Mouse (Mus musculus): Measurements from ENCODE around the gene Kirrel. TPM values are rescaled to one million over a fixed set of nuclear protein-coding genes. Genes with fewer than 3 reads are reported as not detected.
A peak's percentile ranks its signal among the peaks of the same experiment; 100 is the strongest.

The Kirrel gene
- polyA plus RNA-seq, 1 experiment from 2014 or later, result 11.7 TPM

DNA sequence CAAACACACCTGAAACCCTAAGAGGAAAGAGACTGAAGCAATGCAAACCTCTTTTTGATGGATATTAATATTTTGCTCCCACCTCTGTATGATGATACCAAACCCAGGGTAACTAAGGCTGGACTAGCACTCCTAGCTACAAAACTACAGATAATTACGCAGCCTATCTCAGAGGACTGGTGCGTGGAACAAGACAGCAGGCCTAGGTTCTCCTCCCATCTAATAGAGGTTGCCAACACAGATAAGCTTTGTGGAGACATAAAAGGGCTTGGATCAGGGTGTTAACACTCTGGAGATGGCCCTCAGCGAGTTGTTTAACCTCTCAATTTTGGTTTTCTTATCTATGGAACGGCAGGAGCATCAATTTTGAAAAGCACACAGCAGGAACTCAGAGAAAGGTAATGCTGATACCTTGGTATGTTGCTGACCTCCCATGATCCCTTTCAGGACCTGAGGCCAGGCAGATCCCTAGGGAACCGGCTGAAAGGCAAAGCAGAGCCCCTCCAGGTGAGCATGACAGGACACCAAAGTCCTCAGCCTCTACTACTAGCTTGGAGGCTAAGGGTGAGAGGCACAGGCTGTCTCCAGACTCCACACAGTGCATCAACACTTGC is 5.0 kb downstream of the Kirrel start:
- WGBS, result 61% methylated on average over 5 of the region's 5 CpGs
- H3K36me3 ChIP-seq (ENCODE audit: insufficient read depth, low read length), result no peaks in the 10 kb centered on the region
- ATAC-seq (replicated peaks; ENCODE audit: low FRiP score, low read depth) (no peak), DNase-seq (ENCODE audit: low spot score) (no peak)
- H3K4me2 ChIP-seq (ENCODE audit: low read length), result no peak overlapping the region
- H3K4me1 ChIP-seq (replicated peaks; ENCODE audit: insufficient read depth, low read length), result peaks cover 33% of the 10 kb centered on the region
- no peak overlapping the region for H3K4me3 ChIP-seq (replicated peaks; ENCODE audit: low read depth, low read length)
- no peaks in the 10 kb centered on the region for H3K9me3 ChIP-seq (replicated peaks; ENCODE audit: low read length)
- H3K27ac ChIP-seq, result no peak overlapping the region
- H3K27me3 ChIP-seq (ENCODE audit: insufficient read depth, low read length), result no peaks in the 10 kb centered on the region
- no peak for TF ChIP-seq CTCF (IDR thresholded peaks at IDR 0.05; ENCODE audit: low read depth)
- no peak overlapping the region for H3K9ac ChIP-seq (ENCODE audit: low read depth, low read length)

DNA sequence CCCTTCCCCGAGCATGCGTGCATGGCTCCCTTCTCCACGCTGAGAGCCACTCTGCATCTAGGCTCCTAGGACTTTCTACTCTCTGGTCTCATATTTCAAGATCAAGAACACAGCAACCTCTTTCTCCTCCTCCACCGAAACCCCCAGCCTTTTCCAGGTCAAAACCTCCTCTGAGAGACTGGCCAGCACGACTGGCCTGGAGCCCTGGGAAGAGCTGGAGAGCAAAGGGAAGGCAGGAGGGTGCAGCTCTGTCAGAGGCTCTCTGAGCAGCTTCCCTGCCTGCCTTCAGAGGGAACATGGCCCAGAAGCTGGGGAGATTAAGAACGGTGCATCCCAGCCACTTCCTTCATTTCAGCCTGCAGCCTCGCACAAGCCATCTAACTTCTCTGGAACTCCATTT is 5.8 kb downstream of the Kirrel start:
- Histone ChIP-seq H3K27ac (no peak overlapping the region), H3K9ac (ENCODE audit: low read depth, low read length) (no peak overlapping the region), H3K4me3 (replicated peaks; ENCODE audit: low read depth, low read length) (no peak overlapping the region), H3K36me3 (ENCODE audit: insufficient read depth, low read length) (no peaks in the 10 kb centered on the region), H3K4me1 (replicated peaks; ENCODE audit: insufficient read depth, low read length) (peaks cover 38% of the 10 kb centered on the region), H3K9me3 (replicated peaks; ENCODE audit: low read length) (no peaks in the 10 kb centered on the region), H3K4me2 (ENCODE audit: low read length) (no peak overlapping the region), H3K27me3 (ENCODE audit: insufficient read depth, low read length) (no peaks in the 10 kb centered on the region)
- DNase-seq (ENCODE audit: low spot score), result no peak
- TF ChIP-seq CTCF (IDR thresholded peaks at IDR 0.05; ENCODE audit: low read depth), result no peak
- WGBS, result 26% methylated on average over 7 of the region's 7 CpGs
- ATAC-seq (replicated peaks; ENCODE audit: low FRiP score, low read depth), result no peak

DNA sequence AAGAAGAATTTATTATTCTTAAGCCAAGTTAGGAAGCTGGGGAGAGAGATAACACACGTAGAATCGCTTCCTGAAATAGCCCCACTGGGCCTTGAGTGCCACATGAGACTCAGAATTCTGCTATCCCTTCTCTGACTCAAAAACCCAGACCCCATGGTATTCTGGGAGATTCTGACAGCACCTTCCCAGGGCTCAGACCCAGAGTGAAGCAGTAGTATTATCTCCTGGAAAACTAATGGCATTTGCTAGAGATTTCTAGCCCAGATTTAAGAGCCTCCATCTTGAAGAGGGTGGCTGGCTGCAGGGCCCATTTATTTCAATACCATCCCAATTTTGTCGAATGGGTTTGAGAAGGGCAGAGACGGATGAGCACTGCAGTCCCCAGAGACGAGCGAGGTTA is 6.9 kb downstream of the Kirrel start:
- H3K36me3 ChIP-seq (ENCODE audit: insufficient read depth, low read length), result no peaks in the 10 kb centered on the region

DNA sequence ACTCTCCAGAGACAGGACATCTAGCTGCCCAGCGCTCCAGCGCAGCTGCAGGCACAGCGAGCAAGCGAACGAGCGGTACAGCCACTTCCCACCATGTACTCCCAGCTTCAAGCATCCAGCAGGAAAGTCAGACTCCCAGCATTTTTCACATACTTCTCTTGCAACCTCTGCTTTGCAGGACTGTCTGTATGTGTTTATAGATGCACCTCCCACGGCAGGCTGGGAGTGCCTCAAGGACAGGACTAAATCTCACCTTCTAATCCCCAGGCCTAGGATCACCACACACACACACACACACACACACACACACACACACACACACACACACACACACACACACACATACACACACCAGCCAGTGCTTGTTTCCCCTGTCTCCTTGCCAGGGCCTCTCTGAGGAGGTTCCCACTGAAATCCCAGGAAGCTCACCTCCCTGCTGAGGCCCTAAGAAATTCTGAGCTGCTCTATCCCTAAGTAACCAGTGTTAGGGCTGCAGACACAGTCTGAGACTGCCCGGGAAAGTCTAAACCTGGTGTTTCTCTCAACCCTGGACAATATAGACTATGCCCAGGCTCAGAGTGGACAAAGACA is 9.2 kb downstream of the Kirrel start:
- DNase-seq (ENCODE audit: low spot score) (peak; percentile 82), ATAC-seq (replicated peaks; ENCODE audit: low FRiP score, low read depth) (peak; percentile 65)
- Histone ChIP-seq H3K4me1 (replicated peaks; ENCODE audit: insufficient read depth, low read length) (peaks cover 41% of the 10 kb centered on the region), H3K27ac (peak overlapping the region; percentile 84), H3K36me3 (ENCODE audit: insufficient read depth, low read length) (no peaks in the 10 kb centered on the region), H3K4me3 (replicated peaks; ENCODE audit: low read depth, low read length) (no peak overlapping the region), H3K27me3 (ENCODE audit: insufficient read depth, low read length) (no peaks in the 10 kb centered on the region), H3K9ac (ENCODE audit: low read depth, low read length) (no peak overlapping the region), H3K9me3 (replicated peaks; ENCODE audit: low read length) (no peaks in the 10 kb centered on the region), H3K4me2 (ENCODE audit: low read length) (peak overlapping the region; percentile 23)
- TF ChIP-seq CTCF (IDR thresholded peaks at IDR 0.05; ENCODE audit: low read depth), result no peak
- WGBS, result 19% methylated on average over 8 of the region's 8 CpGs

More for the DNA sequence above, 6.9 kb downstream of the Kirrel start:
- 67% methylated on average over 6 of the region's 6 CpGs for WGBS
- no peak for DNase-seq (ENCODE audit: low spot score)
- no peak for ATAC-seq (replicated peaks; ENCODE audit: low FRiP score, low read depth)
- Histone ChIP-seq H3K9me3 (replicated peaks; ENCODE audit: low read length) (no peaks in the 10 kb centered on the region), H3K27ac (no peak overlapping the region), H3K4me3 (replicated peaks; ENCODE audit: low read depth, low read length) (no peak overlapping the region), H3K4me2 (ENCODE audit: low read length) (no peak overlapping the region), H3K27me3 (ENCODE audit: insufficient read depth, low read length) (no peaks in the 10 kb centered on the region), H3K9ac (ENCODE audit: low read depth, low read length) (no peak overlapping the region), H3K4me1 (replicated peaks; ENCODE audit: insufficient read depth, low read length) (peaks cover 39% of the 10 kb centered on the region)
- TF ChIP-seq CTCF (IDR thresholded peaks at IDR 0.05; ENCODE audit: low read depth), result no peak

DNA sequence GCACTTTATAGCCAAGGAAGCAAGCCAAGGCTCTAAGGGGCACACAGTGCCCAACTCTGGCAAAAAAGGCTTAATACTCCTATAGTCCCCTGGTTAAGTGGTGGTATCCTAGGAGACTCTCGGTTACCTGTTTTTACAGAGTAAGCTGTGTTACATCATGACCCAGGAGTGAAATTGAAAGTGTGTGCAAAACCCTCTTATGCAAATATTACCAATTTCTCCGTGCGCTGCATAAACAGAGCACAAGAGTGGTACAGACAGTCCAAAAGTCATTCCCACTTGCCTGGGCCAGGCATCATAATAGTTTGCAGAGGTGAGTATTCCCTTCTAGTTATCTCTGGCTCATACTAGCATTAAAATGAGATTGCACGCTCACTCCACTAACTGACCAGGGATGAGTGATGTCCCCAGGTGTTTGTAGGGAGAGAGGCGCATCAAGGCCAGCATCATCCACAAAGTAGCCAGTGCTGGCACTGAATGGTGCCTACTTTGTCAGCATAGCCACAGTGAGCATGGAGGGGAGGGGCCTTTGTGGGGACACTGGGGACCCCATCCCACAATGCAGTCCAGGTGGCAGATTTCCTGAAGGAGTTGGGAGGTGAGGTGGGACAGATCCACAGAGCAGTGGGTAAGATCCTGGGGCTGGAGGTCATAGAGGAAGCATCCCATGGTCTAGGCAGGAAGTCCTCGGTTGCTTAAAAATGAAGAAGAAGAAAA is 10.3 kb downstream of the Kirrel start:
- H3K4me3 ChIP-seq (replicated peaks; ENCODE audit: low read depth, low read length), result no peak overlapping the region
- H3K4me1 ChIP-seq (replicated peaks; ENCODE audit: insufficient read depth, low read length), result peaks cover 45% of the 10 kb centered on the region
- H3K9me3 ChIP-seq (replicated peaks; ENCODE audit: low read length), result no peaks in the 10 kb centered on the region
- 0 out of 2 replicates have a peak overlapping the region, but pooled peaks have one; percentile 84 for H3K27ac ChIP-seq
- ATAC-seq (replicated peaks; ENCODE audit: low FRiP score, low read depth) (no peak), DNase-seq (ENCODE audit: low spot score) (no peak)
- H3K4me2 ChIP-seq (ENCODE audit: low read length), result no peak overlapping the region
- TF ChIP-seq CTCF (IDR thresholded peaks at IDR 0.05; ENCODE audit: low read depth), result no peak
- H3K36me3 ChIP-seq (ENCODE audit: insufficient read depth, low read length), result no peaks in the 10 kb centered on the region
- no peaks in the 10 kb centered on the region for H3K27me3 ChIP-seq (ENCODE audit: insufficient read depth, low read length)
- no peak overlapping the region for H3K9ac ChIP-seq (ENCODE audit: low read depth, low read length)
- 87% methylated on average over 6 of the region's 6 CpGs for WGBS

DNA sequence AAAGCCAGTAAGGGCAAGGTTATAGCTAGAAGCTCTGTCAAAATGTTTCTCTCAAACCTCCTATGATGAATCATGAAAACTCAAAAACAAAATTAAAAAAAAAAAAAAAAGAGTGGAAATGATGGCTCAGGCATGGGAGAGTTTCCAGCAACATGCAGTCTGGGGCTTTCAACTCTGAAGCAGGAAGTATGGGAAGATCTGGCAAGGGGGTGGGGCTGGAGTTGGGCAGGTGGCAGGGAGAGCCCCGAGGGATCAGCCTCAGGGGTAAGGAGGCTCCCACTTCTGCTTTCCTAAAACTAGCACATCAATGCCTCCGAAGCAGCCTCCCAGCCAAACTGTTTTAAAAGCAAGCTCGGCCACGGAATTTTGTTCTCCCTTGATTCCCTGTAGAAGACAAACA is 11.4 kb downstream of the Kirrel start:
- no peak for DNase-seq (ENCODE audit: low spot score)
- ATAC-seq (replicated peaks; ENCODE audit: low FRiP score, low read depth), result no peak
- Histone ChIP-seq H3K36me3 (ENCODE audit: insufficient read depth, low read length) (no peaks in the 10 kb centered on the region), H3K4me2 (ENCODE audit: low read length) (no peak overlapping the region), H3K4me1 (replicated peaks; ENCODE audit: insufficient read depth, low read length) (peaks cover 48% of the 10 kb centered on the region), H3K27me3 (ENCODE audit: insufficient read depth, low read length) (no peaks in the 10 kb centered on the region), H3K4me3 (replicated peaks; ENCODE audit: low read depth, low read length) (no peak overlapping the region), H3K9me3 (replicated peaks; ENCODE audit: low read length) (no peaks in the 10 kb centered on the region), H3K9ac (ENCODE audit: low read depth, low read length) (no peak overlapping the region), H3K27ac (no peak overlapping the region)
- TF ChIP-seq CTCF (IDR thresholded peaks at IDR 0.05; ENCODE audit: low read depth), result no peak
- 46% methylated on average over 4 of the region's 4 CpGs for WGBS

Data from kidney, postnatal 0 days (tissue).